Mouse (Mus musculus) yolk sac, embryonic 10.5 days (tissue): ENCODE results near the gene Cpne4.

Experiments
- DNase-seq: peaks from one replicate; pipeline ENCODE4 v3.0.0-alpha.2; 2017; ENCODE audit warnings: low spot score

The Cpne4 gene

GRCm38 (mm10) chr9:105049636-105050035, 502.6 kb downstream of the Cpne4 start:
- no peak for DNase-seq

GRCm38 (mm10) chr9:105050257-105050656, 503.2 kb downstream of the Cpne4 start:
- no peak for DNase-seq

GRCm38 (mm10) chr9:105053147-105053557, 506.1 kb downstream of the Cpne4 start, which contains the start of gene Mrpl3:
TSS of gene Mrpl3 (plus strand) at chr9:105053239.
- peak; percentile 81 for DNase-seq

GRCm38 (mm10) chr9:105053812-105054211, 506.7 kb downstream of the Cpne4 start:
- no peak for DNase-seq

GRCm38 (mm10) chr9:105069106-105069505, 522.0 kb downstream of the Cpne4 start:
- DNase-seq, result no peak

GRCm38 (mm10) chr9:105072991-105073748, 526.1 kb downstream of the Cpne4 start:
- DNase-seq, result no peak

GRCm38 (mm10) chr9:105074851-105075250, 527.8 kb downstream of the Cpne4 start:
- no peak for DNase-seq

GRCm38 (mm10) chr9:105076756-105077424, 529.8 kb downstream of the Cpne4 start:
- DNase-seq, result no peak

GRCm38 (mm10) chr9:105078460-105078859, 531.4 kb downstream of the Cpne4 start:
- DNase-seq, result no peak

GRCm38 (mm10) chr9:105080246-105080645, 533.2 kb downstream of the Cpne4 start:
- DNase-seq, result no peak
